Mouse (Mus musculus) bone marrow macrophage, adult 2 months (primary cell): ENCODE results near the gene Cenpj.

Experiments
- CTCF ChIP-seq: IDR thresholded peaks from 2 replicates; pipeline ENCODE4 v1.5.1; 2012; ENCODE audit warnings: low read depth, mild to moderate bottlenecking, low read length, moderate library complexity
- POLR2A ChIP-seq: IDR thresholded peaks from 2 replicates; pipeline ENCODE4 v1.6.1; 2012; ENCODE audit warnings: mild to moderate bottlenecking, low read depth, low read length, borderline replicate concordance

DNA sequence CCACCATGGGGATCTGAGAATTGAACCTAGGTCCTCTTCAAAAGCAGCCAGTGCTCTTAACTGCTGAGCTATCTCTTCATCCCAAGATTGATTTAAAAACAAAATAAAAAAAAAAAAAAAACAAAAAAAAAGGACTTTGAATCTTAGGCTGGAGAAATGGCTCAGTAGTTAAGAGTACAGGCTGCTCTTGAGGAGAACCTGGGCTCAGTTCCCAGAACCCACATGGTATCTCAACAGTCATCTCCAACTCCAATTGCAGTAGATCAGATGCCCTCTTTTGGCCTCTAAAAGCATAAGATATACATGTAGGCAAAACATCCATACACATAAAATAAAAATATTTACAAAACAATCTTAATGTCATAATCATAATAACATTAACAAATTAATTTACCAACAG lies 85.4 kb downstream of the Cenpj start:
- no peak for TF ChIP-seq POLR2A
- no peak for TF ChIP-seq CTCF
